Mouse (Mus musculus): ENCODE data around the gene Tor1a. TPM values are rescaled to one million over a fixed set of nuclear protein-coding genes. Genes with fewer than 3 reads are reported as not detected.

The Tor1a gene
- polyA plus RNA-seq (2015; fragmentation: Nextera tagmentation; extraction: Ambion mirVana): 82.9 and 95.5 TPM in 2 replicates

GRCm38 (mm10) chr2:30967352-30968327 is at the start of gene Tor1a:
Tor1a (minus strand) TSS chr2:30967933.
- peaks cover 32% of the 10 kb centered on the region for H3K36me3 ChIP-seq (replicated peaks; ENCODE audit: insufficient read depth, low read length)
- H3K4me3 ChIP-seq (ENCODE audit: low read depth, low read length): peak within 1 kb of the TSS; percentile 99
- H3K9ac ChIP-seq (replicated peaks): peak within 1 kb of the TSS; percentile 99
- H3K27ac ChIP-seq (ENCODE audit: low read depth): peak within 1 kb of the TSS; percentile 98
- peaks cover 24% of the 10 kb centered on the region for H3K4me1 ChIP-seq (ENCODE audit: insufficient read depth)
- no peaks in the 10 kb centered on the region for H3K27me3 ChIP-seq (ENCODE audit: insufficient read depth, low read length)
- DNase-seq (peak; percentile 91), ATAC-seq (peak; percentile 90)
- TF ChIP-seq EP300 (IDR thresholded peaks at IDR 0.05; ENCODE audit: low read depth) (peak; percentile 38; the same call in 1 of the 2 replicates), CTCF (IDR thresholded peaks at IDR 0.05; ENCODE audit: low read depth) (0 out of 2 replicates have a peak, but pooled peaks have one; percentile 9)
- WGBS (ENCODE audit: insufficient replicate concordance): 3% methylated on average over 57 of the region's 59 CpGs
- H3K4me2 ChIP-seq (ENCODE audit: low read depth, low read length): peak within 1 kb of the TSS; percentile 81
- no peaks in the 10 kb centered on the region for H3K9me3 ChIP-seq (ENCODE audit: low read length)

GRCm38 (mm10) chr2:31013371-31014120 is 45.8 kb upstream of the Tor1a start:
- no peak overlapping the region for H3K4me3 ChIP-seq (ENCODE audit: low read depth, low read length)
- ATAC-seq: no peak
- no peak overlapping the region for H3K4me2 ChIP-seq (ENCODE audit: low read depth, low read length)
- no peak for DNase-seq
- no peaks in the 10 kb centered on the region for H3K4me1 ChIP-seq (ENCODE audit: insufficient read depth)
- no peak overlapping the region for H3K27ac ChIP-seq (ENCODE audit: low read depth)
- H3K9me3 ChIP-seq (ENCODE audit: low read length): no peaks in the 10 kb centered on the region
- 71% methylated on average over 14 of the region's 14 CpGs for WGBS (ENCODE audit: insufficient replicate concordance)
- TF ChIP-seq CTCF (IDR thresholded peaks at IDR 0.05; ENCODE audit: low read depth): no peak
- H3K36me3 ChIP-seq (replicated peaks; ENCODE audit: insufficient read depth, low read length): peaks cover 8% of the 10 kb centered on the region; the same call in 1 of the 2 replicates
- H3K27me3 ChIP-seq (ENCODE audit: insufficient read depth, low read length): no peaks in the 10 kb centered on the region
- no peak overlapping the region for H3K9ac ChIP-seq (replicated peaks)

DNA sequence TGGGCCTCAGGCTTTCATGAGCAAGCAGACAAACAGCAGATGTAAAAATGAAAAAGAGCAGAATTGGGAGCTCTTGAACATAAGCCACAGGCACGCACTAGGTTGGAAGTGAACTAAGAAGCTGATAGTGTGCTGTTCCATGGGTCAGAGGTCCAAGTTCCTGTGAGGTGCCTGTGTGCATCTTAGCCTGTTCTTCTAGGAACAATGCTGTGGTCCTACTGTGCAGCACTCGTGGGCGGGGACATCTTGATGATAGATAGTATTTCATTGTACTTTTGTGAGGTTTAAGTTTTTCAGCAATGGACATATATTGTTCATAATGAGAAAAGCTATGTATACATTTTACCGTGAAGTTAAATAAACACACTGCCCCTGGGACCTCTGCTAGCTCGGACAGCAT is 39.5 kb upstream of the Tor1a start:
- DNase-seq: no peak
- no peak for TF ChIP-seq CTCF (IDR thresholded peaks at IDR 0.05; ENCODE audit: low read depth)
- TF ChIP-seq EP300 (IDR thresholded peaks at IDR 0.05; ENCODE audit: low read depth): no peak
- Histone ChIP-seq H3K27ac (ENCODE audit: low read depth) (peak overlapping the region; percentile 62; the same call in 1 of the 2 replicates), H3K4me3 (ENCODE audit: low read depth, low read length) (no peak overlapping the region), H3K9ac (replicated peaks) (0 out of 2 replicates have a peak overlapping the region, but pooled peaks have one; percentile 3), H3K4me2 (ENCODE audit: low read depth, low read length) (peak overlapping the region; percentile 60; the same call in 1 of the 2 replicates), H3K36me3 (replicated peaks; ENCODE audit: insufficient read depth, low read length) (0 out of 2 replicates have a peak, but pooled peaks cover 10% of the 10 kb centered on the region), H3K27me3 (ENCODE audit: insufficient read depth, low read length) (no peaks in the 10 kb centered on the region), H3K9me3 (ENCODE audit: low read length) (no peaks in the 10 kb centered on the region), H3K4me1 (ENCODE audit: insufficient read depth) (peaks cover 10% of the 10 kb centered on the region)
- WGBS (ENCODE audit: insufficient replicate concordance): 74% methylated on average over 5 of the region's 5 CpGs
- ATAC-seq: no peak

DNA sequence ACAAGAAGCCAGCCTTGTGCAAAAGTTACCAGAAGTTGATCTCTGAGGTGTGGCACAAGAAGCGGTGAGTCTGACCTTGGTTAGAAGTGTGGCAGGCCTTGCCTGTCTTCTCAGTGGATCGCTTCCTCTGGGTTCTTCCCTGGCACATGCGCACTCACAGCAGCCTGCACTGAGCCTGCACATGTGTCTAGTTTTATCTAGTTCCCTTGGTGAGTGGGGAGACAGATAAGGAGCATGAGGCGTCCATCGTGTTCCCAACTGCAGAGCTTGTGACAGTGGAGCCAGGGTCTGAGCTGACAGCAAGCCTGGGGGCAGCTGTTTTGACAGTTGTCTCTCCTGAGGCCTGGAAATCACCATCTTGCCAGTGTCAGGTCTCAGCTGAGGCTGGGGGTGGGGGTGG is 38.7 kb upstream of the Tor1a start:
- ATAC-seq (peak; percentile 93), DNase-seq (peak; percentile 52)
- Histone ChIP-seq H3K9ac (replicated peaks) (peak overlapping the region; percentile 44; the same call in 1 of the 2 replicates), H3K9me3 (ENCODE audit: low read length) (no peaks in the 10 kb centered on the region), H3K4me2 (ENCODE audit: low read depth, low read length) (peak overlapping the region; percentile 60), H3K4me1 (ENCODE audit: insufficient read depth) (peaks cover 10% of the 10 kb centered on the region), H3K4me3 (ENCODE audit: low read depth, low read length) (peak overlapping the region; percentile 17; the same call in 1 of the 2 replicates), H3K27ac (ENCODE audit: low read depth) (peak overlapping the region; percentile 62), H3K36me3 (replicated peaks; ENCODE audit: insufficient read depth, low read length) (0 out of 2 replicates have a peak, but pooled peaks cover 7% of the 10 kb centered on the region), H3K27me3 (ENCODE audit: insufficient read depth, low read length) (no peaks in the 10 kb centered on the region)
- TF ChIP-seq CTCF (IDR thresholded peaks at IDR 0.05; ENCODE audit: low read depth) (no peak), EP300 (IDR thresholded peaks at IDR 0.05; ENCODE audit: low read depth) (peak; percentile 64)
- 48% methylated on average over 5 of the region's 5 CpGs for WGBS (ENCODE audit: insufficient replicate concordance)

DNA sequence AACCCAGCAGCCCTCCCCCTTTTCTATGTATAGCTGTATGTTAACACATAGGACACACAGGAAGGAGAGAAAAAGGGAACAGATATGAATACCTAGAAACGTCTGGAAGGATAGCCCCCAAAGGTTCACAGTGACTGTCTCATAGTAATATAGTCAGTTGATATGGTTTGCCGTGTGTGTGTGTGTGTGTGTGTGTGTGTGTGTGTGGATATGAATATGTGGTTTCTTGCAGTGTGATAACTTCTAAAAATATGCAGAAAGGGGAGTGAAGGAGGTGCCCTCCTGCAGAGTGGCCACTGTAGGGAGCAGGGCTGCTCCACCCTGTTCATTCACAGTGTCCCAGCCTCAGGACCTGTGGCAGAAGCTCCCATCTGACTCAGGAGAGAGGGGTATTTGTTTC is 37.7 kb upstream of the Tor1a start:
- DNase-seq (no peak), ATAC-seq (peak; percentile 38)
- WGBS (ENCODE audit: insufficient replicate concordance): 39% methylated on average over 2 of the region's 2 CpGs
- Histone ChIP-seq H3K9ac (replicated peaks) (peak overlapping the region; percentile 38; the same call in 1 of the 2 replicates), H3K27ac (ENCODE audit: low read depth) (no peak overlapping the region), H3K9me3 (ENCODE audit: low read length) (no peaks in the 10 kb centered on the region), H3K4me1 (ENCODE audit: insufficient read depth) (peaks cover 10% of the 10 kb centered on the region), H3K36me3 (replicated peaks; ENCODE audit: insufficient read depth, low read length) (0 out of 2 replicates have a peak, but pooled peaks cover 7% of the 10 kb centered on the region), H3K4me3 (ENCODE audit: low read depth, low read length) (peak overlapping the region; percentile 17; the same call in 1 of the 2 replicates), H3K4me2 (ENCODE audit: low read depth, low read length) (peak overlapping the region; percentile 60), H3K27me3 (ENCODE audit: insufficient read depth, low read length) (no peaks in the 10 kb centered on the region)
- TF ChIP-seq CTCF (IDR thresholded peaks at IDR 0.05; ENCODE audit: low read depth): no peak
